Mouse (Mus musculus) neural tube, embryonic 15.5 days (tissue): ENCODE data around the gene Asxl2. TPM values are rescaled to one million over a fixed set of nuclear protein-coding genes. Genes with fewer than 3 reads are reported as not detected.

Source experiments
- ATAC-seq: fragments of 200-750 bp; cut with Nextera tagmentation; 2 replicates; pipeline ENCODE4 v1.8.0; 2017; ENCODE audit warnings: mild to moderate bottlenecking, moderate TSS enrichment, moderate library complexity; ENCODE audit not compliant: low FRiP score
- H3K27ac ChIP-seq: fragments of 300-500 bp; sonication (generic); replicated peaks from 2 replicates; pipeline ENCODE4 v1.5.1; 2015; ENCODE audit warnings: mild to moderate bottlenecking, inconsistent platforms
- H3K27me3 ChIP-seq: fragments of 300-500 bp; sonication (generic); replicated peaks from 2 replicates; pipeline ENCODE4 v1.6.1; 2015; ENCODE audit warnings: inconsistent platforms
- H3K36me3 ChIP-seq: fragments of 300-500 bp; sonication (generic); 2 replicates; pipeline ENCODE4 v1.6.1; 2015; ENCODE audit warnings: inconsistent platforms
- H3K4me1 ChIP-seq: fragments of 300-500 bp; sonication (generic); 2 replicates; pipeline ENCODE4 v1.6.1; 2015; ENCODE audit warnings: inconsistent platforms
- H3K4me2 ChIP-seq: fragments of 300-500 bp; sonication (generic); 2 replicates; pipeline ENCODE4 v1.6.1; 2015; ENCODE audit warnings: inconsistent platforms, mild to moderate bottlenecking, moderate library complexity
- H3K4me3 ChIP-seq: fragments of 300-500 bp; sonication (generic); replicated peaks from 2 replicates; pipeline ENCODE4 v1.5.1; 2015; ENCODE audit warnings: mild to moderate bottlenecking, inconsistent platforms
- H3K9ac ChIP-seq: fragments of 300-500 bp; sonication (generic); replicated peaks from 2 replicates; pipeline ENCODE4 v1.6.1; 2015; ENCODE audit warnings: mild to moderate bottlenecking, inconsistent platforms
- H3K9me3 ChIP-seq: fragments of 300-500 bp; sonication (generic); replicated peaks from 2 replicates; pipeline ENCODE4 v1.6.1; 2016; ENCODE audit warnings: inconsistent platforms
- WGBS: fragments of 180-500 bp; shearing (Covaris S2); methylation state at CpG from one replicate; pipeline ENCODE4 v1.1.7; 2015; ENCODE audit warnings: mixed read lengths; 5-methylcytosine and 5-hydroxymethylcytosine counted together
- polyA plus RNA-seq: library from polyadenylated mRNA; unstranded; fragments of >200 nt; fragmentation: Nextera tagmentation; extraction: Ambion mirVana; gene quantifications from 2 replicates; pipeline ENCODE4 v1.2.1, GENCODE M21; 2015

The Asxl2 gene
- polyA plus RNA-seq, 1 experiment from 2014 or later: 10.4 TPM

GRCm38 (mm10) chr12:3429681-3430442 is 3.2 kb downstream of the Asxl2 start:
- H3K4me1 ChIP-seq: peaks cover 21% of the 10 kb centered on the region
- H3K4me2 ChIP-seq: no peak overlapping the region
- no peak for ATAC-seq
- no peaks in the 10 kb centered on the region for H3K27me3 ChIP-seq
- 0 out of 2 replicates have a peak, but pooled peaks cover 6% of the 10 kb centered on the region for H3K36me3 ChIP-seq
- WGBS: 88% methylated on average over 2 of the region's 2 CpGs
- no peak overlapping the region for H3K4me3 ChIP-seq
- H3K27ac ChIP-seq: no peak overlapping the region
- no peak overlapping the region for H3K9ac ChIP-seq
- no peaks in the 10 kb centered on the region for H3K9me3 ChIP-seq

- Histone ChIP-seq H3K9me3 (no peaks in the 10 kb centered on the region), H3K27ac (no peak overlapping the region), H3K27me3 (no peaks in the 10 kb centered on the region), H3K36me3 (0 out of 2 replicates have a peak, but pooled peaks cover 6% of the 10 kb centered on the region), H3K4me3 (no peak overlapping the region), H3K4me1 (peaks cover 18% of the 10 kb centered on the region), H3K4me2 (no peak overlapping the region), H3K9ac (no peak overlapping the region)
- no peak for ATAC-seq
Observed at GRCm38 (mm10) chr12:3430443-3430753, 3.7 kb downstream of the Asxl2 start.

- no peak for ATAC-seq
- H3K27ac ChIP-seq: no peak overlapping the region
- no peaks in the 10 kb centered on the region for H3K27me3 ChIP-seq
- H3K36me3 ChIP-seq: 0 out of 2 replicates have a peak, but pooled peaks cover 6% of the 10 kb centered on the region
- no peak overlapping the region for H3K9ac ChIP-seq
- no peaks in the 10 kb centered on the region for H3K9me3 ChIP-seq
- no peak overlapping the region for H3K4me2 ChIP-seq
- H3K4me3 ChIP-seq: no peak overlapping the region
- peaks cover 14% of the 10 kb centered on the region for H3K4me1 ChIP-seq
Observed at GRCm38 (mm10) chr12:3430985-3431384, 4.3 kb downstream of the Asxl2 start.

- H3K27ac ChIP-seq: no peak overlapping the region
- ATAC-seq: no peak
- H3K9ac ChIP-seq: no peak overlapping the region
- 75% methylated on average over 1 of the region's 1 CpGs for WGBS
- 0 out of 2 replicates have a peak, but pooled peaks cover 6% of the 10 kb centered on the region for H3K36me3 ChIP-seq
- H3K4me2 ChIP-seq: no peak overlapping the region
- H3K9me3 ChIP-seq: no peaks in the 10 kb centered on the region
- no peak overlapping the region for H3K4me3 ChIP-seq
- 0 out of 2 replicates have a peak, but pooled peaks cover 8% of the 10 kb centered on the region for H3K4me1 ChIP-seq
- H3K27me3 ChIP-seq: no peaks in the 10 kb centered on the region
Observed at GRCm38 (mm10) chr12:3433736-3434135, 7.1 kb downstream of the Asxl2 start.

GRCm38 (mm10) chr12:3436446-3436845 is 9.8 kb downstream of the Asxl2 start:
- WGBS: 96% methylated on average over 5 of the region's 5 CpGs
- no peak overlapping the region for H3K4me3 ChIP-seq
- H3K27me3 ChIP-seq: no peaks in the 10 kb centered on the region
- no peaks in the 10 kb centered on the region for H3K9me3 ChIP-seq
- no peak overlapping the region for H3K27ac ChIP-seq
- no peaks in the 10 kb centered on the region for H3K4me1 ChIP-seq
- H3K9ac ChIP-seq: no peak overlapping the region
- H3K36me3 ChIP-seq: 0 out of 2 replicates have a peak, but pooled peaks cover 6% of the 10 kb centered on the region
- H3K4me2 ChIP-seq: no peak overlapping the region
- no peak for ATAC-seq

- Histone ChIP-seq H3K9me3 (no peaks in the 10 kb centered on the region), H3K4me2 (no peak overlapping the region), H3K9ac (no peak overlapping the region), H3K4me1 (no peaks in the 10 kb centered on the region), H3K4me3 (no peak overlapping the region), H3K27ac (no peak overlapping the region), H3K27me3 (no peaks in the 10 kb centered on the region), H3K36me3 (0 out of 2 replicates have a peak, but pooled peaks cover 6% of the 10 kb centered on the region)
- 98% methylated on average over 1 of the region's 1 CpGs for WGBS
- ATAC-seq: no peak
Observed at GRCm38 (mm10) chr12:3437815-3438214, 11.2 kb downstream of the Asxl2 start.

GRCm38 (mm10) chr12:3440916-3441315 is 14.3 kb downstream of the Asxl2 start:
- Histone ChIP-seq H3K4me3 (no peak overlapping the region), H3K4me1 (no peaks in the 10 kb centered on the region), H3K36me3 (peaks cover 4% of the 10 kb centered on the region; the same call in 1 of the 2 replicates), H3K9ac (no peak overlapping the region), H3K9me3 (no peaks in the 10 kb centered on the region), H3K27ac (no peak overlapping the region), H3K4me2 (no peak overlapping the region), H3K27me3 (no peaks in the 10 kb centered on the region)
- 82% methylated on average over 2 of the region's 2 CpGs for WGBS
- no peak for ATAC-seq

GRCm38 (mm10) chr12:3441361-3441760 is 14.7 kb downstream of the Asxl2 start:
- Histone ChIP-seq H3K27me3 (no peaks in the 10 kb centered on the region), H3K4me3 (no peak overlapping the region), H3K9ac (no peak overlapping the region), H3K27ac (no peak overlapping the region), H3K4me2 (no peak overlapping the region), H3K4me1 (no peaks in the 10 kb centered on the region), H3K36me3 (peaks cover 4% of the 10 kb centered on the region; the same call in 1 of the 2 replicates), H3K9me3 (no peaks in the 10 kb centered on the region)
- 91% methylated on average over 5 of the region's 5 CpGs for WGBS
- ATAC-seq: no peak

- WGBS: 86% methylated on average over 3 of the region's 3 CpGs
- H3K27me3 ChIP-seq: no peaks in the 10 kb centered on the region
- no peak overlapping the region for H3K9ac ChIP-seq
- H3K27ac ChIP-seq: no peak overlapping the region
- no peak overlapping the region for H3K4me3 ChIP-seq
- peaks cover 25% of the 10 kb centered on the region for H3K36me3 ChIP-seq
- ATAC-seq: no peak
- no peaks in the 10 kb centered on the region for H3K9me3 ChIP-seq
- no peaks in the 10 kb centered on the region for H3K4me1 ChIP-seq
- no peak overlapping the region for H3K4me2 ChIP-seq
Observed at GRCm38 (mm10) chr12:3453554-3453953, 26.9 kb downstream of the Asxl2 start.

GRCm38 (mm10) chr12:3463087-3463486 is 36.4 kb downstream of the Asxl2 start:
- no peak overlapping the region for H3K27ac ChIP-seq
- H3K9ac ChIP-seq: no peak overlapping the region
- H3K9me3 ChIP-seq: no peaks in the 10 kb centered on the region
- H3K4me2 ChIP-seq: no peak overlapping the region
- ATAC-seq: no peak
- no peaks in the 10 kb centered on the region for H3K27me3 ChIP-seq
- 93% methylated on average over 3 of the region's 3 CpGs for WGBS
- no peak overlapping the region for H3K4me3 ChIP-seq
- H3K4me1 ChIP-seq: no peaks in the 10 kb centered on the region
- H3K36me3 ChIP-seq: peaks cover 15% of the 10 kb centered on the region; the same call in 1 of the 2 replicates

GRCm38 (mm10) chr12:3499662-3500061 is 73.0 kb downstream of the Asxl2 start:
- peaks cover 37% of the 10 kb centered on the region for H3K36me3 ChIP-seq
- no peaks in the 10 kb centered on the region for H3K4me1 ChIP-seq
- H3K4me2 ChIP-seq: no peak overlapping the region
- H3K9me3 ChIP-seq: no peaks in the 10 kb centered on the region
- 95% methylated on average over 4 of the region's 4 CpGs for whole genome bisulfite sequencing
- no peaks in the 10 kb centered on the region for H3K27me3 ChIP-seq
- no peak overlapping the region for H3K27ac ChIP-seq
- H3K4me3 ChIP-seq: no peak overlapping the region
- no peak overlapping the region for H3K9ac ChIP-seq
- no peak for ATAC-seq

- no peak overlapping the region for H3K4me3 ChIP-seq
- no peak for ATAC-seq
- no peaks in the 10 kb centered on the region for H3K27me3 ChIP-seq
- no peak overlapping the region for H3K4me2 ChIP-seq
- no peak overlapping the region for H3K9ac ChIP-seq
- WGBS: 94% methylated on average over 6 of the region's 6 CpGs
- H3K9me3 ChIP-seq: no peaks in the 10 kb centered on the region
- H3K36me3 ChIP-seq: peaks cover 37% of the 10 kb centered on the region
- H3K4me1 ChIP-seq: no peaks in the 10 kb centered on the region
- H3K27ac ChIP-seq: no peak overlapping the region
Observed at GRCm38 (mm10) chr12:3500071-3500470, 73.4 kb downstream of the Asxl2 start.
